Mouse (Mus musculus) brain, embryonic 14.5 days (tissue): Measurements from ENCODE around the gene Fggy. TPM values are rescaled to one million over a fixed set of nuclear protein-coding genes. Genes with fewer than 3 reads are reported as not detected.

ENCODE experiments used
- DNase-seq: peaks from one replicate; pipeline ENCODE4 v3.0.0-alpha.2; 2011; ENCODE audit warnings: low read depth
- CTCF ChIP-seq: fragments of 200-500 bp; IDR thresholded peaks from 2 replicates; pipeline ENCODE4 v1.5.1; 2012; ENCODE audit warnings: inconsistent platforms, mild to moderate bottlenecking, moderate library complexity, borderline replicate concordance; ENCODE audit not compliant: insufficient read depth, insufficient read length; ENCODE audit errors: extremely low read depth
- POLR2A ChIP-seq: fragments of 200-500 bp; IDR thresholded peaks from 2 replicates; pipeline ENCODE4 v1.6.1; 2012; ENCODE audit warnings: mild to moderate bottlenecking, inconsistent platforms, borderline replicate concordance; ENCODE audit not compliant: poor library complexity, insufficient read depth, insufficient read length, severe bottlenecking; ENCODE audit errors: extremely low read depth
- polyA plus RNA-seq: library from polyadenylated mRNA; depleted of rRNA; stranded (reverse); fragments of >200 nt; gene quantifications from 2 replicates; pipeline ENCODE4 v1.2.3, GENCODE M21; 2012

Gene Fggy
- polyA plus RNA-seq, 1 experiment, result 5.0 TPM

DNA sequence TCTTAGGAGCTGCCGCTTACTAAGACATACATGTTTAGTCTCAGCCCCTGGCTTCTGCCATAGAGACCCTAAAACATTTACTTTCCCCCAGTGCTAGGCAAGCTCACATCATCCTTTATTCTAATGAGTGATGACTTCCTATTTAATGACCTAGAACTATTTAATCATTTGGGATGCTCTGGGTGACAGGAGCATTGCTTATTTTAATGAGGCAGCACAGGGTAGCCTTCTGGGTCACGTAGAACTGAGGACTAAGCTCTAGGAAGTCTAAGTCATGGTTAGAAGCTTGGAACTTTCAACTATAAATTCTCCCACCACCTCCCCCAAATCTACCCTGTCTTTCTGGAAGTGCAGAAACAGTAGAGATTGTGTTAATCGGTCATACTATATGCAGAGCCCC is 111.2 kb downstream of the Fggy start:
- TF ChIP-seq CTCF (no peak), POLR2A (no peak)
- no peak for DNase-seq

DNA sequence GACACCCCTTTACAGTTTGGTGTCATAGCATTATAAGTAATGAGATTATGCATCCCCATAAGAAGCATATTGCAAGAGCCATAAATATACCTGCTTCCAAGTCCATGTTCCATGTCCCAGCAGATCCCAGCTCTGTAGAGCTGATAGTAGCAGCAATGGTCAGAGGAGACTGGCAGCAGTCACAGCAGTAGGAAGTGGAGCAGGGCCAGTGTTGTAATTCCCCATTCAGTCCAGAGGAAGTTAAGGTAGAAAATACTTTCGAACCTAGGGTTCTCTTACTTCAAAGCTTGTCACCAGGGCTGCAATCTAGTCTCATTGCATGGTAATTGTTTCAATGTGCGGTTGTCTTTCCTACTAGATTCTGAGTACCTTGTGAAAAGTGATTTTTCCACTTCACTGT is 112.0 kb downstream of the Fggy start:
- no peak for DNase-seq
- TF ChIP-seq POLR2A (no peak), CTCF (no peak)

DNA sequence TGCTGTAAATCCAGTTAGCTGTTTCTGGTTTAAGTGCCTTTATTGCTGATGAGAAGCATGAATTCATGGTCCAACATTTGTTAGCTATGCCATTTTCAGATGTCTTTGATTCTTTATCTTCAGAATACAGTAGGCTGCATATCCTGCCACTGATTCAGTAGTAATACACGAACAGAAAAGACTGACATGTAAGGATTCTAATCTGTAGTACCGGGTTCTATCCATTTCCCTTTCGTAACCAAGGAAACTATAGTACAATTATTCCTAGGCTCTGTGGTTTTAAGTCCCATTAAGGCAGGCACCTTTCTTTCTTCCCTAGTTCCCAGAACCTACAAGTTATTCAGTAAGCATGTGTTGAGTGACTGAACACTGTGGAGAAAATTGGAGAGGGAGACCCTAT is 113.3 kb downstream of the Fggy start:
- no peak for TF ChIP-seq CTCF
- TF ChIP-seq POLR2A, result no peak
- DNase-seq, result peak; percentile 20

DNA sequence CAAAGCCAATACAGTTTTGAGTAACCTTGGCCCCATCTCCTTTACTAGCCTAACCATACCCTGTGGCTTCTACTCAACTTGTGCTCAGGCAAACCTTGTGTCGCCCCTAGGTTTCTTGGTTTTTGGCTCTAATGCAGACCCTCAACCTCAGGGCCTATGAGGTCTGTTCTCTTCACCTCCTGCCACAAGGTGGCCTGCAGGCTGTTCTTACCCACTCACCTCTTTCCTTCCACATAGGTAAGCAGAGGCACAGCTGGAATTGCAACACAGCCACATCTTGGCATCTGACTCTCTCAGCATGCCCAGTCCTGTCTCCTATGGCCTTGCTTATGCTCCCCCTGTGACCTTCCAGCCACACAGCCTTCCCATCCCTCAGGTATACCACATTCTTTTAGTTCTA is 114.7 kb downstream of the Fggy start:
- no peak for DNase-seq
- no peak for TF ChIP-seq POLR2A

DNA sequence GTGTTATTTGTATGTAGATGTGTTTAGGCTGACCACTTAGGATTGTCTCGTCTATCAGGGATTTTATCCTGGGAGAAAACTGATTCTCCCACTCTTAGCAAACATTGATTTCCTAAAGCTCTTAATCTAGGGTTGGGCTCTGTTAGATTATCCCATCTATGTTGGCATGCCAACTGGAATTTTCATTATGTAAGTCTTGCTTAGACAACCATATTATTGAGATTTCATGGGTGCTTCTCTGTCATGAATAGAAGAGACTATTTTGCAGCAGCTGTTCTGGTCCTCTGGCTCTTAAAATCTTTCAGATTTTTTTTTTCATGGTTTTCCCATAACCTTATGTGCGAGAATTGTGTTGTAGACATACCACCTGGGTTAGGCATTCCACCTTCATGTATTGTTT is 119.1 kb downstream of the Fggy start:
- DNase-seq, result no peak
- no peak for TF ChIP-seq POLR2A
- TF ChIP-seq CTCF, result no peak

DNA sequence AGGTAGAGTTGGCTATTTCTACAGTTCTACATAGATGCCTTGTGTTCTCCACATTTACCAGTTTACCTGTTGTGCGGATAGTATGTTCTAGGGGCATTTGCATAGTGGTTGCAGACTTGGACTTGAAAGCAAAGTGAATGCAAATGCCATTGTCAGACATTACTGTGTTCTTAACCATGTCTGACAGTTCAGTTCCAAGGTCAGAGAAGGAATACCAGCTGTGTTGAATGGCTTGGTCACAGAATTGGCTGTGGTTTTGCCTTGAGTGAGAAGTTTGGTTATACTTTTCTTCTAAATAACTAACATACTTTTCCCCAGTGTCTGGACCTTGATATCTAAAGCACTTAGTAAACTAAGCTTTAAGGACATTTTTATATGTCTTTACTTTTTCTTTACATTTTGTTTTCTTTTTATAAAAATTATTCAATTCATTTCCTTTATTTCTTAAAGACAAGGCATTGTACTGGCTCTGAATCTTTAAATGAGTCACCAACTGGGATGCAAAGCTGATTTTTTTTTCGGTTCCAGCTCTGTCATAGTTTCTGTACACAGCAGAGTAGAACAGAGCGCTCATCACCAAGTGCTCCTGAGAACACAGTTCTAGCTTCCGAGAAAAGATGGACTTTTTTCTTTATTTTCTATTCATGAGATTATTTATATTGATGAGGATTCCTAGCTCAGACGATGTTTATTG is 123.6 kb downstream of the Fggy start:
- no peak for TF ChIP-seq POLR2A
- TF ChIP-seq CTCF, result no peak
- DNase-seq, result peak; percentile 19

DNA sequence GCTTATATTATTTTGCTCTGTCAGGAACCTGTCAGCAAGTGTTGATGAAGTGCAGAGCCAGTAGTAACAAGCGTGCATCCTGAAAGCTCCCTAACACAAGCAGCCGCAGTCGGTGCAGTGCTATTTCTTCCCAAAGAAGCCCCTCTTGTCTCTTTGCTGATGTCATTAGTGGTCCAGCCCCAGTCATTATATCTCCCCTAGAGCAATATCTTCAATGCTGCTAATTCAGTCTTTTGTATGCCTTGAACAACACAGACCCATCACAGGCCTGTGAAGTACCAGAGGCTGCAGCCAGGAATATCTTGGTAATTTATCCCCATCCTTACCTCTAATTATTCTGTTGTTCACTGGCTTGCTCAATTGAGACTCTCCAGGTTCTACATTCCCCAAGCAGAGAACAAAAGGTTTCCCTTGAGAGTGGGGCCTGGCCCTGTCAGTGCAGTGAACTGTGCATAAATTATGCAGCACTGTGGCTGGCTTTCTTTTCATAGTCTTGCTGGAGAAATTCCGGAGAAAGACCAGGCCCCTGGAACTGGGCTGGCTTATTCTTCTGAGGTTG is 127.3 kb downstream of the Fggy start:
- peak; percentile 94 for DNase-seq
- TF ChIP-seq POLR2A, result no peak
- TF ChIP-seq CTCF, result no peak

DNA sequence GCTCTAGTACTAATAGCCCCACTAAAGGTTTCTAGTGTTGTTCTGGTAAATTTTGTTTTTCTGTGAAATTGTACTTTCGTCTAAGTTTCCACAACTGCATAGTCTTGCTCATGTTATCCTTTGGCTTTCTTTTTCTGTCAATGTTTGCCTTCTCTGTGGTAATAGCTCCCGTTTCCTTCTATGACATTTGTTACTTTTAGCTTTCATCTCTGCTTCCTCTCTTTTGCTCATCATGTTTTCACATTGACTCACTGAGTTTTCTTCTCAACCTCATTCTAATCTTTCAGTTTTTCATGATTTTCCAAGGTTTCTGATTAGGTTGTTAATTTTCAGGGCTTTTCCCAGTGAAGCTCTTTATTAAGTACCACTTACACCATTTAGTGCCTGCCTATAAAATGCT is 129.5 kb downstream of the Fggy start:
- no peak for TF ChIP-seq CTCF
- TF ChIP-seq POLR2A, result no peak

DNA sequence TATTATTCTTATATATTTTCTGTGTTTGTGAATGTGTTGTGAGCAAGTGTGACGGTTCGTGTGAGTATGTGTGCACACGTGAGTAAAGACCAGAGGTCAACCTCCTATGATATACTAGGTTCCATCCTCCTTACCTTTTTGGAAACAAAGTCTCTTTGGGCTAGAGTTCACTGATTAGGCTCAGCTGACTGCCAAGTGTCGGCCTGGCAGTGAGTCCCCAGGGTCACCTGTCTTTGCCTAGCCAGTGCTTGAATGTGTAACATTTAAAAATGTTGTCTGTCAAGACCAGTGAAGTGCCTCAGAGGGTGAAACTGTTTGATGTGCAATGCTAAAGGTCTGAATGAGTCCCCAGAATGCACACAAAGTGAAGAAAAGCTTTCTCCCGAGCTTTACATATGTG is 130.0 kb downstream of the Fggy start:
- no peak for DNase-seq
- TF ChIP-seq POLR2A, result no peak
- TF ChIP-seq CTCF, result no peak

More for the DNA sequence above, 129.5 kb downstream of the Fggy start:
- no peak for DNase-seq

DNA sequence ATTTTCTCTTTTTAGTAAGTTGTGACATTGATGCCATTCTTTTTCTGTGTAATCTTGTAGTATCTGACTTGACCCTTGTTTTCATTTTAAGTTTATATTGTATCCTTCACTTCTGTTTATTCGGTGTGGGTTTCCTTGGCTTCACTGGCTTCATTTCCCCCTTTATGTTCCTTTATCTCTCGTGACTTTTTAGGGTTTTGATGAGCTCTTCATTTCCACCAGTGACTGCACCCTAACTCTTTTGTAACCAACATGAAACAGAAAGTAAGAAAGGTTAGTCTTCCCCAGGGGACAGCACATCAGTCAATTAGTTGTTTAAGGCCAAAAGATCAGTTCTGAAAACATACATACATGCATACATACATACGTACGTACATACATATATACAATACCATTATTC is 130.9 kb downstream of the Fggy start:
- DNase-seq, result no peak
- TF ChIP-seq POLR2A (no peak), CTCF (no peak)

DNA sequence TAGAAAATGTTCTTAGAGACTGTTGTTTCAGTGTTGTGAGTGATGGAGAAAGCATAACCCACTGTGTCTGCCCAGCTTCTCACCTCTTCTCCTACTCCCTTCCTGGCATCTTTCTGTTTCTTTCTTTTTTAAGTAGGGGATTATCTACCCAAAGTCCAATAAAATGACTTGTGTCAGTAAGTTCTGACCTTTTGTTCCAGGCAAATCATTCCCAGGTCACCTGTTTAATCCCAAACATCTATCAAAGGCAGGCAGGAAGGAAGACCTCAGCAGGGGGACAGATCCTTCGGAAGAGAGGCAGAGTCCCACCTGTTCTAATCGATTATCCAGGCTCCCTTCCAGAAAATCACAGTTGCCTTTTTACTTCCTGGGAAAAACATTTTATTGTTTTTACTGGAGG is 143.1 kb downstream of the Fggy start:
- no peak for DNase-seq
- no peak for TF ChIP-seq CTCF
- no peak for TF ChIP-seq POLR2A
